Mouse (Mus musculus) limb, embryonic 15.5 days (tissue): ENCODE data around the gene Ptpro. TPM values are rescaled to one million over a fixed set of nuclear protein-coding genes. Genes with fewer than 3 reads are reported as not detected.

Experiments used
- ATAC-seq: fragments of 200-750 bp; cut with Nextera tagmentation; 2 replicates; pipeline ENCODE4 v1.8.0; 2017; ENCODE audit warnings: low read depth, moderate TSS enrichment; ENCODE audit not compliant: insufficient number of reproducible peaks, low FRiP score, low TSS enrichment
- H3K27ac ChIP-seq: fragments of 300-500 bp; sonication (generic); 2 replicates; pipeline ENCODE4 v1.5.1; 2015; ENCODE audit warnings: moderate library complexity, mild to moderate bottlenecking, inconsistent platforms
- H3K27me3 ChIP-seq: fragments of 300-500 bp; sonication (generic); 2 replicates; pipeline ENCODE4 v1.6.1; 2015; ENCODE audit warnings: inconsistent platforms
- H3K36me3 ChIP-seq: fragments of 300-500 bp; sonication (generic); 2 replicates; pipeline ENCODE4 v1.6.1; 2015; ENCODE audit warnings: inconsistent platforms
- H3K4me1 ChIP-seq: fragments of 300-500 bp; sonication (generic); 2 replicates; pipeline ENCODE4 v1.6.1; 2015; ENCODE audit warnings: inconsistent platforms
- H3K4me2 ChIP-seq: fragments of 300-500 bp; sonication (generic); 2 replicates; pipeline ENCODE4 v1.6.1; 2015; ENCODE audit warnings: mild to moderate bottlenecking, inconsistent platforms
- H3K4me3 ChIP-seq: fragments of 300-500 bp; sonication (generic); 2 replicates; pipeline ENCODE4 v1.5.1; 2015; ENCODE audit warnings: mild to moderate bottlenecking, inconsistent platforms
- H3K9ac ChIP-seq: fragments of 300-500 bp; sonication (generic); 2 replicates; pipeline ENCODE4 v1.6.1; 2015; ENCODE audit warnings: inconsistent platforms
- H3K9me3 ChIP-seq: fragments of 300-500 bp; sonication (generic); 2 replicates; pipeline ENCODE4 v1.6.1; 2016; ENCODE audit warnings: inconsistent platforms
- WGBS: fragments of 180-500 bp; shearing (Covaris S2); methylation state at CpG from one replicate; pipeline ENCODE4 v1.1.7; 2015; 5-methylcytosine and 5-hydroxymethylcytosine counted together
- polyA plus RNA-seq: library from polyadenylated mRNA; unstranded; fragments of >200 nt; fragmentation: Nextera tagmentation; extraction: Ambion mirVana; gene quantifications from 2 replicates; pipeline ENCODE4 v1.2.1, GENCODE M21; 2015

Ptpro gene
- polyA plus RNA-seq, 1 experiment from 2014 or later = 2.5 TPM

DNA sequence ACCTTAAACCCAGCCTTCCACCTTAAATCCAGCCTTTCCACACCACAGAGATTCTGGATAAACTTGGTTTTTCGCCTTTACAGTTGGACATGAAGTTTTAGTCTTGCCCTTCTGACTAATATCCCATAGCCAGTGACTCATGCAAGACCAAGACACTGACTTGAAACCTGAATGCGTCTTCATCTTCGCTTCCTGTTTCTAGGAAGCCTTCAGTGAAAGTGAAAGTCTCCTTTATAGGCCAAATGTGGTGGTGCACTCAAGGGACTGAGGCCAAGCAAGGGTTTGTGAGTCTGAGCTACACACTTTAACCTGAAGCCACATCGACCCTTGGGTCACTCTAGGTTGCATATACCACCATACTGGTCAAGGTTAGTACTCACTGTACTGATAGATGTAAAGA, 50.4 kb downstream of the Ptpro start:
- no peak overlapping the region for H3K4me3 ChIP-seq
- no peak overlapping the region for H3K4me2 ChIP-seq
- H3K36me3 ChIP-seq = no peaks in the 10 kb centered on the region
- peaks cover 3% of the 10 kb centered on the region; the same call in 1 of the 2 replicates for H3K4me1 ChIP-seq
- H3K27me3 ChIP-seq = no peaks in the 10 kb centered on the region
- H3K9me3 ChIP-seq = no peaks in the 10 kb centered on the region
- H3K27ac ChIP-seq = no peak overlapping the region
- H3K9ac ChIP-seq = no peak overlapping the region
- ATAC-seq = no peak
- 80% methylated on average over 4 of the region's 4 CpGs for WGBS

DNA sequence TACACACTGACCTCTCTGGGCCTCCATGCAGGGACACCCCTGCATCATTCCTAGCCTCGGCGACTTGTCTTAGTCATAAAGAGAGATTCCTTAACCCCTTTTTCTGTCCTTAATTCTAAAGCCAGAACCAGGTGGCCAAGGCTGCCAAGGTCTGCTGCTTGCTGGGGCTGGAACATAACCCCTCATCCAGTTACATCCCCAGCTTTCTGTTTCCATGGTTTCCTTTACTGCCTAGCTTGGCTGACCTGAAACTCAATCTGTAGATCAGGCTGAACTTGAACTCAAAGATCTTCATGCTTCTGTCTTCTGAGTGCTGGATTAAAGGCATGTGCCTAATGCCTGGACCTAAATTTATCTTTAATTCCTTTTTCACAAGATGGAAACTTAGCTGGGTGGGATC, 51.7 kb downstream of the Ptpro start:
- no peaks in the 10 kb centered on the region for H3K36me3 ChIP-seq
- no peak overlapping the region for H3K4me2 ChIP-seq
- WGBS = 70% methylated on average over 2 of the region's 2 CpGs
- H3K4me3 ChIP-seq = no peak overlapping the region
- H3K27me3 ChIP-seq = no peaks in the 10 kb centered on the region
- H3K27ac ChIP-seq = no peak overlapping the region
- no peaks in the 10 kb centered on the region for H3K9me3 ChIP-seq
- no peak for ATAC-seq
- no peak overlapping the region for H3K9ac ChIP-seq
- H3K4me1 ChIP-seq = peaks cover 3% of the 10 kb centered on the region; the same call in 1 of the 2 replicates

DNA sequence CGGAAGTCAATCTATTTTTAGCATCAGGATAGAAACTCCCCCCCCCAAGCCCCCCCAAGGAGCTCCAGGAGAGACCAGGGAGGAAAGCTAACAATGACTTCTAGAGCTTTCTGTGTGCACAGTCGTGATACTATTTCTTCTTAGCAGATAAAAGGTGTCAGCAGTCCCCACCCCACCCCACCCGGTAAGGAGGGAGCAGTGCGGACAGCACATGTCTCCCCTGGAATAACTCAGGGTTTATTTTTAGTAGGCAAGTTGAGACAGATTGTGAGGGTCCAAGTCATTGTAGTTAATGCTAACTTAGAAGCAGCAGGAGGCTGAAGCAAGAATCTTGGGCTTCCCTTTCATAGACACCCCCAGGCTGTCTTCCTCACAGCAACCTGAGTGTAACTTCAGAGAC, 63.1 kb downstream of the Ptpro start:
- Histone ChIP-seq H3K9me3 (no peaks in the 10 kb centered on the region), H3K9ac (no peak overlapping the region), H3K27ac (no peak overlapping the region), H3K4me2 (no peak overlapping the region), H3K36me3 (no peaks in the 10 kb centered on the region), H3K4me1 (peaks cover 2% of the 10 kb centered on the region), H3K27me3 (no peaks in the 10 kb centered on the region), H3K4me3 (no peak overlapping the region)
- WGBS = 41% methylated on average over 4 of the region's 4 CpGs
- ATAC-seq = no peak

DNA sequence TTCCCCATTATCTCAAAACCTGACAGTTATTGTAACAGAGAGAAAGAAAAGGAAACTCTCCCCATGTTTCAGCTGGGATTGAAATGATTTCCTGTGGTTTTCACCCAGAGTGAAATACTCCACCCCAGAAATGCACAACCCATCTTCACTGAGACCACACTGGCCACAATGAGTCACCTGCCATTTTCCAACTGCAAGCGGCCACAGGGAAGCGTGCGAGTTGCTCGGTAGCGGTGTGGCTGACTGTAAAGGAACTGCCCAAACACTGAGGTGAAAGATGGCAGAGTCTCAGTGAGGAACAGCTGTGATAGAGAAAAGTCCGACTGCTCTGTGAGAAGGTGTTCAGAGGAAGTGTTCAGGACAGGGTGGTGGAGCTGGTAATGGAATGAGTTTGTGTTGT, 64.2 kb downstream of the Ptpro start:
- ATAC-seq = no peak
- Histone ChIP-seq H3K4me2 (no peak overlapping the region), H3K27me3 (no peaks in the 10 kb centered on the region), H3K9me3 (no peaks in the 10 kb centered on the region), H3K4me1 (peaks cover 2% of the 10 kb centered on the region), H3K4me3 (no peak overlapping the region), H3K27ac (no peak overlapping the region), H3K36me3 (no peaks in the 10 kb centered on the region), H3K9ac (no peak overlapping the region)
- 76% methylated on average over 6 of the region's 6 CpGs for WGBS

DNA sequence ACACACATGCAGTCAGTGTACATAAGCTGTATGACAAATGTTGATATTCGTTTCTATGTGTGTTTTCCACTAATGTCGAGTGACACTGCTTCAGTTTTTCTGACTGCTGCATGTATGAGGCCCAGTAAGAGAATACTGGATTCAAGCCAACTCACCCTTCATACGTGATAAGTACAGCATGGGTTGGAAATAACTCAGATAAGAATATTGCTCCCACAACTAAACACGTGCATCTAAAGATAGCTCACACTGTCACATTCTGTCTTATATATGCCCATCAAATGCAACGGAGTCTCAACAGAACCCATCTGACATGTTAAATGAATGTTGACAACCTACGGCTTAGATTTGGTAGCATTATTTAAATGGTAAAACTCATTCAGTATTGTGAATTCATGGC, 65.4 kb downstream of the Ptpro start:
- Histone ChIP-seq H3K9me3 (no peaks in the 10 kb centered on the region), H3K36me3 (no peaks in the 10 kb centered on the region), H3K4me2 (no peak overlapping the region), H3K4me3 (no peak overlapping the region), H3K9ac (no peak overlapping the region), H3K4me1 (peaks cover 2% of the 10 kb centered on the region), H3K27ac (no peak overlapping the region), H3K27me3 (no peaks in the 10 kb centered on the region)
- 77% methylated on average over 6 of the region's 6 CpGs for WGBS
- ATAC-seq = no peak

DNA sequence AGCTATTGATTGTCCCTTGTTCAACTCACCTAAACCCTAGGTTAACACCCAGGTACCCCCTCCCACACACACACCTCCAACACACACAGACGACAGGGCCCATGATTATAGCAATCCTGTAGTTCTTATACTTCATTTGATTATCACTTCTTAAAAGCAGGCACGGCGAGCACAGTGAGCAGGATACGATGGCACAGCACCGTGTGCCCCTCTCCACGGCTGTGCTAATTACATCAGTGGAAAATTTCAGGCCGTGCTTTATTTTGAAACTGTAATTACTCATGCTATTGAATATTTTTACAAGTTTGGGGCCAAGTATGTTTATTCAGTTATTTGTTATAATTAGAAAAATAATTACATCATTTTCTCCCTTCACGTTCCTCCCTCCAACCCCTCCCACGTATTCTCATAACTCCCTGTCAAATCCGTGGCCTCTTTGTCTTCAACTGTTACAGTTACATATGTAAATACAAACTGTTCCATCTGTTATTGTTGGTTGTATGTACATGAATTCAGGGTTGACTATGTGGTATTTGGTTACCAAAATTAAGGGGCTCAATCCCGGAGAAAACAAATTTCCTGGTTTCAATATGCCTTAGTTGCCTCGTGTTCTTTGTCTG, 66.2 kb downstream of the Ptpro start:
- Histone ChIP-seq H3K9me3 (no peaks in the 10 kb centered on the region), H3K36me3 (no peaks in the 10 kb centered on the region), H3K4me2 (no peak overlapping the region), H3K27ac (no peak overlapping the region), H3K4me1 (peaks cover 2% of the 10 kb centered on the region), H3K4me3 (no peak overlapping the region), H3K27me3 (no peaks in the 10 kb centered on the region), H3K9ac (no peak overlapping the region)
- WGBS = 73% methylated on average over 12 of the region's 12 CpGs
- no peak for ATAC-seq

DNA sequence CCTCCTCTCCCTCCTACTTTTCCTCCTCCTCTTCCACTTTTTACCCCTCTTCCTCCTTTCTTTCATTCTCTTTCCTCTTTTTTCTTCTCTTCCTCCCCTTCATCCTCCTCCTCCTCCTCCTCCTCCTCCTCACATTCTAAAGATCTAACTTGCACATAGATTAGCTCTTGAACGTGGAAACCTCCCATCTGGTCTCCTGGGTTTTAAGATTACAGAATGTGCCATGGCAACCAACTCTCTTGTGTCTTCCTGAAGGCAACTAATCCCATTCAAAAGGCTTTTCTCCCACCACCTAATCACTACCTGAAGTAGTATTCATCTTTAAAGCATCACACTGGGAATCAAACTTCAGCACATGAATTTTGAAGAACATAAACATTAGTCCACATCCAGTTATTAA, 67.5 kb downstream of the Ptpro start:
- Histone ChIP-seq H3K9me3 (no peaks in the 10 kb centered on the region), H3K4me3 (no peak overlapping the region), H3K27ac (no peak overlapping the region), H3K36me3 (no peaks in the 10 kb centered on the region), H3K4me2 (no peak overlapping the region), H3K27me3 (no peaks in the 10 kb centered on the region), H3K9ac (no peak overlapping the region), H3K4me1 (peaks cover 2% of the 10 kb centered on the region)
- no peak for ATAC-seq
- 48% methylated on average over 1 of the region's 1 CpGs for WGBS

DNA sequence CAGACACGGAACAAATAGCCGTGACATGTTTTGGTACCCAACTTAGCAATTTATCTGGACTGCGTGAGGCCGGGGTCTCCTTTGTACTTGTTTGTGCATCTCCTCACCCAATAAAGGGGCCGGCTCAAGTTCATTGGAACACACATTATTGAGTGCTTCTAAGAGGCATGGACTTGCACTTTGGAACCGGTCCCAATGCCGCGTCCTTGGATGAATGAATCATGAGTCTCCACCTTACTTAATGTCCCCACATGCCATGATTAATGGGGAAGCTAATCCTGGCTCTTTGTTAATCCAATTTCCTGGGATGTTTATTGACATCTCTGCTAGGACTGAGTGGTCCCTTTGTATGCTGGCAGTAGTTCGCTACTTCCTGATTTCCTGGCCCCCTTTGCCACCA, 75.6 kb downstream of the Ptpro start:
- no peaks in the 10 kb centered on the region for H3K4me1 ChIP-seq
- H3K27me3 ChIP-seq = no peaks in the 10 kb centered on the region
- H3K36me3 ChIP-seq = no peaks in the 10 kb centered on the region
- no peaks in the 10 kb centered on the region for H3K9me3 ChIP-seq
- ATAC-seq = no peak
- 58% methylated on average over 9 of the region's 9 CpGs for WGBS
- no peak overlapping the region for H3K4me3 ChIP-seq
- H3K9ac ChIP-seq = no peak overlapping the region
- no peak overlapping the region for H3K4me2 ChIP-seq
- H3K27ac ChIP-seq = no peak overlapping the region

DNA sequence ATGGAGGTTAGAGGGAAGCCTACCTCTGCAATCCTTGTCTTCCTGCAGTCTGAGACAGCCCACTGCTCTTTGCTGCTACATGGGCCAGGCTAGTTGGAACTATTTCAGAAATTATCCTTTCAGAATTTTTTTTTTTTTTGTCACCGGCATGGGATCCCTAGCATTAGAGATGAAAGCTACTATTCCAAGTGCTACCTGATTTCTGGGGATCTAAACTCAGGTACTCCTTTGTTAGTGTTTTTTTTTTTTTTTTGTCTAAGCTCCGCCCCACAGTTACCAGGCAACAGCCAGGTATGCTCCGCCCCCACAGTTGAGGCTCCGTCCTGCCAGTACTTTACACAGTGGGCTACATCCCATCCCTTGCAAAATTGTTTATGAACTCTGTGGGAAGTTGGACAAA, 76.1 kb downstream of the Ptpro start:
- H3K27ac ChIP-seq = no peak overlapping the region
- no peaks in the 10 kb centered on the region for H3K4me1 ChIP-seq
- WGBS = 69% methylated on average over 4 of the region's 4 CpGs
- no peaks in the 10 kb centered on the region for H3K27me3 ChIP-seq
- no peak for ATAC-seq
- H3K9me3 ChIP-seq = no peaks in the 10 kb centered on the region
- H3K36me3 ChIP-seq = no peaks in the 10 kb centered on the region
- no peak overlapping the region for H3K9ac ChIP-seq
- H3K4me2 ChIP-seq = no peak overlapping the region
- no peak overlapping the region for H3K4me3 ChIP-seq

DNA sequence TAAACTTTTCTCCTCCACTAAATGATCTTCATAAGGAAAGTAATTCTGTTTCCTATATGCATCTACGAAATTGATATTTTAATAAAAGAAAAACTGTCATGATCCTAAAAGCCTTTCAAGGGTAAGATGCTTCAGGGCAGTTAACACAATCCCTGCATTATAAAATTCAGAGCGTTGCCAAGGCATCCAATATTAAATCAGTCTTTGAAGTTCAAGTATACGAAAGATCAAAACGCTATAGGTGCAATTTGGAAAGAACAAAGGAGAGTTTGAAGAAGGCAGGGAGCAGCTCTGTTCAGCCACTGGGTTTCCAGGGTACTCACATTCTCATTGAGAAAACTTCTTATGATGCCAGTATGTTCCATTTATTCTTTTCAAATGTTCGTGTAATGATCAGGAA, 78.7 kb downstream of the Ptpro start:
- no peak overlapping the region for H3K4me3 ChIP-seq
- H3K4me2 ChIP-seq = no peak overlapping the region
- ATAC-seq = no peak
- no peak overlapping the region for H3K9ac ChIP-seq
- no peaks in the 10 kb centered on the region for H3K9me3 ChIP-seq
- H3K4me1 ChIP-seq = no peaks in the 10 kb centered on the region
- WGBS = 51% methylated on average over 5 of the region's 5 CpGs
- no peaks in the 10 kb centered on the region for H3K27me3 ChIP-seq
- no peaks in the 10 kb centered on the region for H3K36me3 ChIP-seq
- H3K27ac ChIP-seq = no peak overlapping the region

DNA sequence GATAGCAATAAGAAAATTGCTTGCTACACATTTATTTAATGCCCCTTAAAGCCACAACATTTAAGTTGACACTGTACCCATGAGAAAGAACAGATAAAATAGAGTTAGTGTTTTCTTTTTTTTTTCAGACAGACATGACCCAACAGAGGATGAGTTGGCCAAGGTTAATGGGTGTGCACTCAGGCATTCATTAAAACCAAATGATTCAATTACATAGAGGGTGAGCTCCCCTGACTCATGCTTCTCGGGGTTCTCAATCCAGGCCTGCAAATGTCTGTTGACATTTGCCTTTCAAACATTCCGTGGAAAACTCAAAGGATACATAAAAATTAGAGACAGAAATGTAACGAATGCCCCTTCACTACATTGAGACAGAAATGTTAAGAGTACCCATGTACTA, 79.7 kb downstream of the Ptpro start:
- H3K4me2 ChIP-seq = no peak overlapping the region
- H3K36me3 ChIP-seq = no peaks in the 10 kb centered on the region
- WGBS = 79% methylated on average over 3 of the region's 3 CpGs
- H3K27me3 ChIP-seq = no peaks in the 10 kb centered on the region
- no peak for ATAC-seq
- H3K27ac ChIP-seq = no peak overlapping the region
- no peaks in the 10 kb centered on the region for H3K4me1 ChIP-seq
- no peak overlapping the region for H3K9ac ChIP-seq
- no peak overlapping the region for H3K4me3 ChIP-seq
- H3K9me3 ChIP-seq = no peaks in the 10 kb centered on the region

DNA sequence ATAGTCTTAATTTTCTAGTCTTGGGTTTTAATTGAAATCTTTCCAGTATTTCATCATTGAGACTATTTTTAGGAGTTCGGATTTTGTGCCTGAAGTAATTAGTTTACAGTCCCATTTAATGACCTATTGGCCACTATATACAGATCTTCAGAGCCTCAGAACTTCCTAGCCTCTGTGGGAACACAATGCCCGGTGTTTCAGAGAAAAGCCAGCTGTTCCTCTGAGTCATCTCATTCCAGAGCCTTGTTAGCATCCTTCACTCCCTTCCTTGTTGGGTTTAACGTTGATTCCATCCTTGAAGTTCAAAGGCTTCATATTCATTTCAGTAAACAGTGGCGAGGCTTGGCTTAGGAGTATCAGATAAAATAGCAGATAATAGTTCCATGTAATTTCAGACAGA, 87.0 kb downstream of the Ptpro start:
- Histone ChIP-seq H3K27me3 (no peaks in the 10 kb centered on the region), H3K4me3 (no peak overlapping the region), H3K9ac (no peak overlapping the region), H3K4me1 (peaks cover 3% of the 10 kb centered on the region; the same call in 1 of the 2 replicates), H3K4me2 (no peak overlapping the region), H3K36me3 (no peaks in the 10 kb centered on the region), H3K9me3 (no peaks in the 10 kb centered on the region), H3K27ac (no peak overlapping the region)
- no peak for ATAC-seq
- 35% methylated on average over 4 of the region's 4 CpGs for WGBS
